Mouse (Mus musculus): ENCODE results near the gene Il9r.

DNA sequence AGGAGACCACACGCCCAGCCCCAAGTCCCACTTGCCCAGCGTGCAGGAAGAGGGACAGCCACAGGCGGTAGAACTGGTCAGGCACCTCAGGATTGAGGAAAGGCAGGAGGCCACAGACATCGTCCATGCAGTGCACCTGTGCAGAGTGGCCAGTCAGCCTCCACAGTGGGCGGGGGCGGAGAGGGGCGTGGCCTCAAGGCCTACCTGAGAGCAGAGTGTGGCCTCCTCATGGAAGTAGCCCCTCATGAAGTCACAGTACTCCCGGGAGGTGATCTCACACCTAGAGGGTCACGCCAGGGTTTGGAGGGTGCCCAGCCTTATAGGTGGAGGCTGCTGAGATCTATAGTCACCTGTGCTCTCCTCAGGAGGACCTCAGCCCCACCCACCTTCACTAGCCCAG, 10.5 kb upstream of the Il9r start:
- no peak for TF ChIP-seq CTCF (IDR thresholded peaks at IDR 0.05; ENCODE audit: low read depth)
- TF ChIP-seq EP300 (IDR thresholded peaks at IDR 0.05; ENCODE audit: low read depth): no peak

Data from liver, postnatal 0 days (tissue).